Mouse (Mus musculus) C2C12 (cell line): Measurements from ENCODE around the gene Arhgap23. TPM values are rescaled to one million over a fixed set of nuclear protein-coding genes. Genes with fewer than 3 reads are reported as not detected.

Experiments
- H3K27me3 ChIP-seq: one replicate; pipeline ENCODE4 v1.6.1; 2011; ENCODE audit not compliant: control insufficient read depth, insufficient read depth, insufficient read length
- H3K36me3 ChIP-seq: one replicate; pipeline ENCODE4 v1.6.1; 2011; ENCODE audit not compliant: control insufficient read depth, insufficient read depth
- H3K4me3 ChIP-seq: one replicate; pipeline ENCODE4 v1.5.1; 2011; ENCODE audit warnings: mild to moderate bottlenecking, control low read depth; ENCODE audit not compliant: poor library complexity, insufficient read depth, severe bottlenecking
- H3K79me2 ChIP-seq: one replicate; pipeline ENCODE4 v1.6.1; 2011; ENCODE audit not compliant: control insufficient read depth, insufficient read depth
- H3K79me3 ChIP-seq: one replicate; pipeline ENCODE4 v1.6.1; 2011; ENCODE audit warnings: low read depth, control low read depth
- H3ac ChIP-seq: one replicate; pipeline ENCODE3; 2011; ENCODE audit warnings: low read depth; ENCODE audit not compliant: control insufficient read depth, insufficient read length
- CEBPB ChIP-seq: IDR thresholded peaks from one replicate; pipeline ENCODE4 v1.6.1; 2011; ENCODE audit warnings: low read depth, mild to moderate bottlenecking, control low read depth, moderate library complexity
- CTCF ChIP-seq: IDR thresholded peaks from one replicate; pipeline ENCODE4 v1.5.1; 2011; ENCODE audit not compliant: control insufficient read depth, insufficient read depth, insufficient read length
- FOSL1 ChIP-seq: IDR thresholded peaks from one replicate; pipeline ENCODE4 v1.8.0; 2011; ENCODE audit warnings: mild to moderate bottlenecking, low read length; ENCODE audit not compliant: poor library complexity, insufficient read depth, severe bottlenecking
- MAX ChIP-seq: IDR thresholded peaks from one replicate; pipeline ENCODE4 v1.6.1; 2011; ENCODE audit warnings: mild to moderate bottlenecking, control low read depth
- MYOD1 ChIP-seq: IDR thresholded peaks from one replicate; pipeline ENCODE4 v1.6.1; 2011; ENCODE audit warnings: low read depth; ENCODE audit not compliant: control insufficient read depth, insufficient read length
- MYOG ChIP-seq: IDR thresholded peaks from one replicate; pipeline ENCODE4 v1.6.1; 2011; ENCODE audit not compliant: control insufficient read depth, insufficient read length; ENCODE audit errors: extremely low read depth
- USF1 ChIP-seq: IDR thresholded peaks from one replicate; pipeline ENCODE4 v1.6.1; 2011; ENCODE audit warnings: low read depth, mild to moderate bottlenecking, control low read depth, moderate library complexity
- long read RNA-seq, 2 experiments: library from polyadenylated mRNA; unstranded; transcript quantifications; one replicate each; pipeline ENCODE4 v2.0.0; 2019 to 2020
- polyA plus RNA-seq: library from polyadenylated mRNA; unstranded; fragments of >200 nt; fragmentation: generic; extraction: Trizol; gene quantifications from one replicate; pipeline ENCODE4 v1.2.1, GENCODE M21; 2012; ENCODE audit warnings: missing spikeins

Arhgap23 gene
- 23.9 TPM for polyA plus RNA-seq
- long read RNA-seq, experiment 1, partial matches to known transcripts: 0 of 9 reads
- long read RNA-seq, experiment 1, other reads (novel, unspliced or antisense): 9 of 9 reads
- long read RNA-seq, experiment 2, partial matches to known transcripts: 4 of 4 reads
- long read RNA-seq, experiment 2, other reads (novel, unspliced or antisense): 0 of 4 reads

DNA sequence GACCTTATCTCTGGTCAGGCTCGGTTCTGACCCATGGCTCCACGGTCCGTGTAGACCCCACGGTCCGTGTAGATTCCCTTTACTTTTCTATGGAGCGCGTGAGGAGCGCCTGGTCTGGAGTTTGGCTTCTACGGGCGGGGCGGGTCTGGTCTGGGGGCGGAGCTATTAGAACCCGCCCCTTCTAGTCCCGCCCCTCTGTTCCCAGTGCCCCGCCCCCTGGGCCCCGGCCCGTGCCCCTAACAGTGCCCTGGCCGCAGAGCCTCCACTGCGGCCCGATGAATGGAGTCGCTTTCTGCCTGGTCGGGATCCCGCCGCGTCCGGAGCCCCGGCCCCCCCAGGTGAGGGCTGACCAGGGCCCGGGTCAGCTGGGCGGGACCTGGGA, at the start of gene Arhgap23:
Arhgap23 (plus strand) TSS at position 204 of the 382 bp plus-strand sequence.
- Histone ChIP-seq H3K36me3 (no peaks in the 10 kb centered on the region), H3K27me3 (no peaks in the 10 kb centered on the region), H3ac (peak within 1 kb of the TSS; percentile 91), H3K4me3 (peak within 1 kb of the TSS; percentile 80), H3K79me3 (peaks cover 24% of the 10 kb centered on the region), H3K79me2 (peaks cover 46% of the 10 kb centered on the region)
- TF ChIP-seq MAX: no peak
- TF ChIP-seq USF1: no peak
- no peak for TF ChIP-seq MYOG
- no peak for TF ChIP-seq CEBPB
- TF ChIP-seq FOSL1: no peak
- no peak for TF ChIP-seq MYOD1
- TF ChIP-seq CTCF: no peak

DNA sequence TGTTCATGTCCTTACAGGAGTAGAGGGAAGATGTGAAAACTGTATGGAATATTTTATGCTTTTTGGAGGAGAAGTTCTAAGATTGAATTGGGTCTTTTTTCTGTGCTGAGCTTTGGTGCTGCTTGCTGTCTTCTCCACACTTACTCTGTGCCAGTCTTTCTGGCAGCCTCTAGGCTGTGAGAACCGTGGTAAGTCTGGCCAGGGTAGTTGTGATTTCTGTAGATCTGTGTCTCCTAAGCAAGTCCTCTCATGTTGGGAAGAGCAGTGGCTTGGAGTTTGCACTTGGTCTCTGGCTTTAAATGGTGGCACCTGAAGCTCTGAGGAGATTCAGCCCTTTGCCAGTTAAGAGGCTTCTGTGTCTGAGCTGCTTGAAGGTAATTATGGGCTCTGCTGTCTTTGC, 49.8 kb upstream of the Arhgap23 start:
- Histone ChIP-seq H3K36me3 (no peaks in the 10 kb centered on the region), H3ac (no peak overlapping the region), H3K79me2 (peaks cover 80% of the 10 kb centered on the region), H3K27me3 (no peaks in the 10 kb centered on the region), H3K79me3 (peaks cover 57% of the 10 kb centered on the region), H3K4me3 (no peak overlapping the region)
- TF ChIP-seq MYOG (no peak), MYOD1 (no peak), CEBPB (no peak), CTCF (no peak), MAX (no peak), FOSL1 (no peak), USF1 (no peak)

DNA sequence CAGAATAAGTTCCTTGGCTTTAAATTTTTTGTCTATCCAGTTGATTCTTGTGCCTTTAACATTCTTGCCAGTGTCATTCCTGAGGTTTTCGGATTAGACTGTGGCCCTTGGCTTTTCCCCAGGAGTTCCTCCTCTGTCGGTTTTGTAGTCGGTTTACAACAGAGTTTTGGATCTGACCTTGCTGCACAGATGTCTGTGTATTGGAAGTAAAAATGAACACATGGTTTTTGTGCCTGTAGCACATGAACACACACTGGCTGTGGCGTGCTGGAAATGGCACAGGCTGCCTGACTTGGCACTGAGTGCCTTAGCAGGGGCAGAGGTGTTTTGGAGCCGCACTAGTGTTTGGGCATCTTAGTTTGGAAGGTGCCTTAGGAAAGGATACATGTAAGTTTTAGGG, 46.8 kb upstream of the Arhgap23 start:
- no peak overlapping the region for H3ac ChIP-seq

DNA sequence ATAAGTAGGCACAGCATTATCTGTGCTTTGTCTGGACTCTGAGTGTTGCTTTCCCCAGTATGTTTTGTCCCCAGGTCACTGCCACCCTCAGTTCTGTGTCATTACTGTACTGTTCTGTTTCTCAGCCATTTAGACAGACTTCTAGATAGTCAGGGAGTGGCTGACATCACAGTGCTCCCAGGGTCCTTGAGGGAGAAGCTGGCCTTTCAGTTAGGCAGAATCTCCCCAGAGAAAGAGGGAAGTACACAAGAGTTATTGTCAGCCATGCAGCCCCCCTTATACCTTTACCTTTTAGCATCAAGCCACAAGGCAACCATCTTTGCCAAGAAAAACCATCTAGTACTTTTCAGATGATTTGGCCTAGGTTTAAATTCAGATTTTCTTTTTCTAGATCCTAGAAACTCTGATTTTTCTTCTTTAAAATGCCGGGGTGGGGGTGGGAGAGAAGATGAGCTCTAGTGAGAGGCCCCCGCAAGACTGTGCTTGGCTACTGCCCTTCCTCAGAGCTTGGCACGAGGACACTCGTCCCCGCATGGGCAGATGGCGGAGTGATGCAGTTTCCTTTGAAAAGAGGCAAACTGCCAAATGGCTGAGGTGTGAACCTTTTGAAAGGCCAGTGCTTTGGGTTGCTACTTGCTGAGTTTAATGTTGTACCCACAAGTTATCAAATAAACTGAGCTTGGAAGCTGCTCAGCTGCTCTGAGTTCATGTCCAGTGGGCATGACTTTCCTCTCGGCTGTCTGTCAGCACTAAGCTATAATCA, 44.8 kb upstream of the Arhgap23 start:
- H3K27me3 ChIP-seq: no peaks in the 10 kb centered on the region
- H3K79me3 ChIP-seq: peaks cover 35% of the 10 kb centered on the region
- peaks cover 71% of the 10 kb centered on the region for H3K79me2 ChIP-seq
- peaks cover 6% of the 10 kb centered on the region for H3K36me3 ChIP-seq
- H3K4me3 ChIP-seq: no peak overlapping the region
- H3ac ChIP-seq: no peak overlapping the region
- TF ChIP-seq CEBPB (no peak), MYOG (no peak), FOSL1 (no peak), MYOD1 (no peak), USF1 (no peak), MAX (no peak), CTCF (no peak)

More for the DNA sequence above, 46.8 kb upstream of the Arhgap23 start:
- Histone ChIP-seq H3K36me3 (no peaks in the 10 kb centered on the region), H3K79me3 (peaks cover 55% of the 10 kb centered on the region), H3K4me3 (no peak overlapping the region), H3K27me3 (no peaks in the 10 kb centered on the region), H3K79me2 (peaks cover 91% of the 10 kb centered on the region)
- no peak for TF ChIP-seq MYOG
- no peak for TF ChIP-seq MAX
- no peak for TF ChIP-seq FOSL1
- no peak for TF ChIP-seq CTCF
- TF ChIP-seq CEBPB: no peak
- TF ChIP-seq USF1: no peak
- no peak for TF ChIP-seq MYOD1

DNA sequence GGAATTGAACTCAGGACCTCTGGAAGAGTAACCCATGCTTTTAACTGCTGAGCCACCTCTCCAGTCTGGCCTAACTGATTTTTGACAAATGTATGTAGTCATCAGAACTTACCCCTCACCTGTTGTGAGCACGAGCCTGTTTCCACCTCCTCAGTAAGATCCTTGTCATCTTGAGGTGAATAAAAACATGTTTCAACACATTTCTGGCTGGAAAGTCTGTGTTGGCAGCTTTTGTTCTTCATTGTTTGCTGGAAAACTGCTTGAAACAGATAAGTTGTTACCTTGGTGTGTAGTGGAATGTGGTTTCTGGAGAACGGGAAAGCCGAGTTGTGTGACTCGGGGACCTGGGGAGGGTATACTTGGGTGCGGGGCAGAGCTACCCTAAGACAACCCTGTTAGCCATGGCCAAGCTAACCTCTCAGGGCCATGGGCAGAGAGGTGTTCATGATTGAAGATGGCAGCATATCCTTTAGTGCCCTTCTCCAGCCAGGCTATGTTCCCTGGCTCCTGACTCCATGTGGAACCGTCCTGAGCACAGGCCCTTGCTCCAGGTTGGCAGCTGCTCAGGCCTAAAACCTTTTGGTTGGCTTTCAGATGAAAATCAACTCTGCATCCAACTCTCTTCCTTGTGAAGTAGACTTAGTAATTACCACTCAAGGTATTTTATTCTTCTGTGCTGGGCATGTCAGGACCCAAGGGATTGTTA, 43.0 kb upstream of the Arhgap23 start:
- peaks cover 53% of the 10 kb centered on the region for H3K79me2 ChIP-seq
- TF ChIP-seq MAX: no peak
- TF ChIP-seq CTCF: no peak
- TF ChIP-seq USF1: no peak
- no peak for TF ChIP-seq CEBPB
- no peak for TF ChIP-seq MYOD1
- TF ChIP-seq FOSL1: no peak
- no peak for TF ChIP-seq MYOG
- H3K79me3 ChIP-seq: peaks cover 26% of the 10 kb centered on the region
- peaks cover 6% of the 10 kb centered on the region for H3K36me3 ChIP-seq
- no peak overlapping the region for H3K4me3 ChIP-seq
- no peak overlapping the region for H3ac ChIP-seq
- H3K27me3 ChIP-seq: no peaks in the 10 kb centered on the region
